Mouse (Mus musculus) neural tube, embryonic 12.5 days (tissue): ENCODE measurements at regions not wholly inside any gene's neighbourhood (a gene's known extent, or its start where the extent isn't known, plus 50 kb on each side); places are given as distances from the start of the nearest gene placed in this dataset.

Source experiments
- ATAC-seq: fragments of 200-750 bp; cut with Nextera tagmentation; 2 replicates; pipeline ENCODE4 v1.8.0; 2017; ENCODE audit warnings: low read depth, mild to moderate bottlenecking, moderate TSS enrichment, moderate library complexity; ENCODE audit not compliant: low FRiP score
- H3K27ac ChIP-seq: fragments of 300-500 bp; sonication (generic); 2 replicates; pipeline ENCODE4 v1.5.1; 2016
- H3K27me3 ChIP-seq: fragments of 300-500 bp; sonication (generic); replicated peaks from 2 replicates; pipeline ENCODE4 v1.6.1; 2016; ENCODE audit warnings: mild to moderate bottlenecking
- H3K36me3 ChIP-seq: fragments of 300-500 bp; sonication (generic); 2 replicates; pipeline ENCODE4 v1.6.1; 2016; ENCODE audit warnings: mild to moderate bottlenecking
- H3K4me1 ChIP-seq: fragments of 300-500 bp; sonication (generic); 2 replicates; pipeline ENCODE4 v1.6.1; 2016
- H3K4me2 ChIP-seq: fragments of 300-500 bp; sonication (generic); replicated peaks from 2 replicates; pipeline ENCODE4 v1.6.1; 2016; ENCODE audit warnings: mild to moderate bottlenecking
- H3K4me3 ChIP-seq: fragments of 300-500 bp; sonication (generic); 2 replicates; pipeline ENCODE4 v1.5.1; 2016
- H3K9ac ChIP-seq: fragments of 300-500 bp; sonication (generic); 2 replicates; pipeline ENCODE4 v1.6.1; 2016; ENCODE audit warnings: mild to moderate bottlenecking
- H3K9me3 ChIP-seq: fragments of 300-500 bp; sonication (generic); 2 replicates; pipeline ENCODE4 v1.6.1; 2016; ENCODE audit warnings: mild to moderate bottlenecking
- WGBS: fragments of 180-500 bp; shearing (Covaris S2); methylation state at CpG from one replicate; pipeline ENCODE4 v1.1.7; 2016; 5-methylcytosine and 5-hydroxymethylcytosine counted together

DNA sequence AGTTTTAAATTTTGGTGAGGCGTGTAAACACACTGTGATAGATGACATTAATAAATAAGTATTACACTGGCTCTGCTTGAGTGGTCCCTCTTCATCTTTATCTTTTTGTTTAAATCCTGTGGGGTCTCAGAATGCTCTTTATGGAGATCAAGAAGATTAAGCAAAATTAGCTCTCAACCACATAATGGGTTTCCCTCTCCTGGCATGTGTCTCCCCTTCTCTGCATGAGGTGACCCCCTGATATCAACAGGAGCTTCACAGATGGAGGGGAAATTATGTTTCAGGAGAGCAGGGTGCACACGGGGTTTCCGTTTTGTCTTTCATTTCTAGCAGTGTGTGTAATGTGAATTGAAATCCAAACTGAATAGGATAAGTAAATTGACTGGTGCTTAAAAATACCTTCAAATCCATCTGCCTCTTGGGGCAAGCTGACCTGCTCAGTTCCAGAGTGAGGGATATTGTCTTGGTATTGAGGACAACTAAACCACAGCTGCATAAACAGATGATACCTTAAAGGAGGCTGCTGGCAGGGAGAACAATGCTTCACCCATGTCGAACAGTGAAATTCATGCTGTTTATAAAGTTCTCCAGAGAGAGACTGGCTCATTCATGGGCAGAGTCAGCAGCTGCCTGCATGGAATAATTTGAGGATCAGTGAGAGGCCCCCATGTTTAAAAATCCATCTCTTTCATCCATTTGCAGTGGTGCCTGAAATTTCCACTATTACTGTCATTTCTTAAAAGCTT, 518.3 kb upstream of the Nr2f1 start:
- no peak overlapping the region for H3K4me2 ChIP-seq
- H3K27me3 ChIP-seq: no peaks in the 10 kb centered on the region

DNA sequence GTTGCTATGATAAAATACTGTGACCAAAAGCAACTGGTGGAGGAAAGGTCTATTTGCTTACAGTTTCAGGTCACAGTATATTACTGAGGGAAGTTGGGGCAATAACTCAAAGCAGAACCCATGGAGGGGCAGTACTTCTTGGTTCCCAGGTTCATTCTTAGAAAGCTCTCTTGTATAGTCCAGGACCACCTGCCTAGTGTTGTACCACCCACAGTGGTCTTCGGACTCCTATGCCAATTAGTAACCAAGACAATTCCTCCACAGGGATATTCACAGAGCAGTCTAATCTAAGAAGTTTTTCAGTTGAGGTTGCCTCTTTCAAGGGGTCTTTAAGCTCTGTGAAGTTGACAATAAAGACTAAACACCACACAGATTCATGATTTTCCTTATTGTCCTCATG, 517.6 kb upstream of the Nr2f1 start:
- no peak overlapping the region for H3K4me3 ChIP-seq
- no peak overlapping the region for H3K9ac ChIP-seq
- WGBS: 66% methylated on average over 1 of the region's 1 CpGs
- H3K27ac ChIP-seq: no peak overlapping the region
- ATAC-seq: no peak
- H3K4me2 ChIP-seq: no peak overlapping the region
- H3K4me1 ChIP-seq: no peaks in the 10 kb centered on the region
- H3K36me3 ChIP-seq: no peaks in the 10 kb centered on the region
- no peaks in the 10 kb centered on the region for H3K9me3 ChIP-seq
- no peaks in the 10 kb centered on the region for H3K27me3 ChIP-seq

More for the DNA sequence above, 518.3 kb upstream of the Nr2f1 start:
- no peaks in the 10 kb centered on the region for H3K36me3 ChIP-seq
- H3K27ac ChIP-seq: no peak overlapping the region
- H3K4me1 ChIP-seq: no peaks in the 10 kb centered on the region
- H3K4me3 ChIP-seq: no peak overlapping the region
- no peaks in the 10 kb centered on the region for H3K9me3 ChIP-seq
- no peak for ATAC-seq
- 61% methylated on average over 4 of the region's 4 CpGs for WGBS
- no peak overlapping the region for H3K9ac ChIP-seq

DNA sequence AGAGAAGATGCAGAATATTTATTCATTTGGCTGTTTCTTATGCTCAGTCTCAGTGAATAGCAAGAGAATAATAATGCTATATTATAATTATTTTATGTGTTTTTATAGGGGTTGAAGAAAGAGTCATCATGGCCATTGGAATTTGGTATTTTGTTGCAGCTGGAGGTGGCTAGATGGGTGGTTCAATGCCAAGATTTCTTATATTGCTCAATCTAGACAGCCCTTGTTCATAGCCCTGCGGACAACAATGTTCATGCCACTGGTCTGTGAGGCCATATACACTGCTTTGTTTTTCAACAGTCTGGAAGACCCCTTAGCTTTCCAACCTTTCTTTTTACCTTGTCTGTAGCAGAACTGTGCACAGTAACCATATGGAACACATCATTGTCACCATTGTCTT, 505.1 kb upstream of the Nr2f1 start:
- no peaks in the 10 kb centered on the region for H3K4me1 ChIP-seq
- no peaks in the 10 kb centered on the region for H3K9me3 ChIP-seq
- no peaks in the 10 kb centered on the region for H3K27me3 ChIP-seq
- H3K27ac ChIP-seq: no peak overlapping the region
- no peak overlapping the region for H3K4me3 ChIP-seq
- WGBS: 97% methylated on average over 1 of the region's 1 CpGs
- H3K36me3 ChIP-seq: no peaks in the 10 kb centered on the region
- ATAC-seq: no peak
- no peak overlapping the region for H3K4me2 ChIP-seq
- no peak overlapping the region for H3K9ac ChIP-seq

DNA sequence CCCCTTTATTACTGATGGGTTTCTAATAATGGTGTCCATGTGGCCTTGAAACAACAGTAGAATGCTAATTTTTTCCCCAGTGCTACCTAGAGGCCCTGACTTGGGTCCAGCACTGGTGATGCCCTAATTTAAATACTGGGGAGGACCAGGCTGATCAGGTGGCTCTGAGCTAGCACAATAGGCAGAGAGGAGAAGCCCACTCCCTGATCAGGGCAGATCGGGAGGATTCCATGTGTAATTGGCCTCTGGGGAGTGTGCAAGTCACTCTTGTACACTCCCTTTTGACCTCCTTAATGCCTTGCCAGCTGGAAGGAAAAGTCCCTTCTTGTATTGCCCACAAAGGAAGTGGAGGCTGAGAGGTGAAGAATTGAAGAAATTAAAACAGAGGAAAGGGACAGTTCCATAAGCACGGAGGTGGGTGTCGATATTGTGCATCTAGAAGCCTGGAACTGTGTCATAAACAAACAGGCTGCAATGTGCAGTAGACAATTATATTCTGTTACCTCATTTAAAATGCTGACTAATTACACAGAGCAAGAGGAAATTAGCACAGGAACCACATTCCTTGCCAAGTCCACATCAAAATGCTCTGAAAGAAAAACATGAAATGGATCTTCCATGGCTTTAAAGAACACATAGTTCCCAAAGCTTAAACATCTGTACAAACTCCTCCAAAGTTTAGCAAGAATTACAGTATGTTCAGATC, 498.4 kb upstream of the Nr2f1 start:
- no peak overlapping the region for H3K27ac ChIP-seq

DNA sequence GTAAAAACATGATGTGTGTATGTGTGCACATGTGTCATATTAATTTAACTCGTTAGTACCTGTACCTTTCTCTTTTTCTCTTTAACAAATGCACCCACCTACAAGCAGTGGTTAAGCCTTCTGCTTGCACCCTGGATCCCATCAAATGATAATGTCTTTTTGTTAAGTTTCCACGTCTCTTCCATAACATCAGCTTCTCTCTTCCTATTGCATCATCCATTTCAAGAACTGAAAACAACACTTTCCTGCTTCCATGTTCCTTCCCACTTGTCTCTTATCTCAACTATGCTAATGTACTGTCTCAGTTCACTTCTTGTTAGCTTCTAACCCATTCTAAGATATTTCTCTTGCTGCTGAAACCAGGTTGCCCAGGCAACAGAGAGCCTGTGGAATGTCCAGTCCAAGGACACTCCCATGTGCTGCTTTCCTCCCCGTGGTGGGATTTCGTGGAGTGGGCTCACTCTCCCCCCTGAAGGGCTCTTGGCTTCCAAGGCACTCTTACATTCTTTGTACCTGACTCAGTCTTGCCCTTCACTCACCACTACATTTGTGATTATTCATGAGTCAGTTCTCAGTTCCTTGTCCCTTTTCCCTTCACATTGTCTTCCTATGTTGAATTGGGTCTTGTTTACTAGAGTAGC, 479.8 kb upstream of the Nr2f1 start:
- ATAC-seq: no peak
- Histone ChIP-seq H3K4me1 (no peaks in the 10 kb centered on the region), H3K9me3 (no peaks in the 10 kb centered on the region), H3K4me2 (no peak overlapping the region), H3K9ac (no peak overlapping the region), H3K27me3 (no peaks in the 10 kb centered on the region), H3K27ac (no peak overlapping the region), H3K4me3 (no peak overlapping the region), H3K36me3 (no peaks in the 10 kb centered on the region)
- 42% methylated on average over 4 of the region's 4 CpGs for WGBS

More for the DNA sequence above, 498.4 kb upstream of the Nr2f1 start:
- H3K9ac ChIP-seq: no peak overlapping the region
- ATAC-seq: peak; percentile 53
- H3K36me3 ChIP-seq: no peaks in the 10 kb centered on the region
- 49% methylated on average over 3 of the region's 3 CpGs for WGBS
- no peaks in the 10 kb centered on the region for H3K9me3 ChIP-seq
- no peaks in the 10 kb centered on the region for H3K27me3 ChIP-seq
- H3K4me1 ChIP-seq: 0 out of 2 replicates have a peak, but pooled peaks cover 4% of the 10 kb centered on the region
- H3K4me2 ChIP-seq: no peak overlapping the region
- H3K4me3 ChIP-seq: no peak overlapping the region

DNA sequence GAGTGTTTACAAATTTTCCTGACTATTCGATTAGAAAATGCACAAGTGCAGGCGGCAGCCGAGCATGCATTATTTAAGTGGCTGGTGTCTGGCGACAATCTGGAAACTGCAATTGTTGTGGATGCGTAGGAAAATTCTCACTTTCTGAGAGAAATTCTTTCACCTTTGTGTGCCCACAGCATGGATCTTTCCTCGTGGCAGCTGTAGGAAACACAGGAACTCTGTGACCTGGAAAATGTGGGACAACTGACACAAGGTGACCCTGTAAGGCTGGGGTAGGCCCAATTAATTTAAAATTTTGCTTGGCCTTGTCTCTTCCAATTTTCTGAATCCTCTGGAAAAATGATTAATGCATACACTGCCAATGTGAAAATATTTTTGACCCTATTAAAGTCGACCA, 478.7 kb upstream of the Nr2f1 start:
- Histone ChIP-seq H3K27me3 (no peaks in the 10 kb centered on the region), H3K4me1 (no peaks in the 10 kb centered on the region), H3K9ac (no peak overlapping the region), H3K27ac (no peak overlapping the region), H3K4me3 (no peak overlapping the region), H3K9me3 (no peaks in the 10 kb centered on the region), H3K4me2 (no peak overlapping the region), H3K36me3 (no peaks in the 10 kb centered on the region)
- no peak for ATAC-seq
- WGBS: 42% methylated on average over 7 of the region's 7 CpGs

DNA sequence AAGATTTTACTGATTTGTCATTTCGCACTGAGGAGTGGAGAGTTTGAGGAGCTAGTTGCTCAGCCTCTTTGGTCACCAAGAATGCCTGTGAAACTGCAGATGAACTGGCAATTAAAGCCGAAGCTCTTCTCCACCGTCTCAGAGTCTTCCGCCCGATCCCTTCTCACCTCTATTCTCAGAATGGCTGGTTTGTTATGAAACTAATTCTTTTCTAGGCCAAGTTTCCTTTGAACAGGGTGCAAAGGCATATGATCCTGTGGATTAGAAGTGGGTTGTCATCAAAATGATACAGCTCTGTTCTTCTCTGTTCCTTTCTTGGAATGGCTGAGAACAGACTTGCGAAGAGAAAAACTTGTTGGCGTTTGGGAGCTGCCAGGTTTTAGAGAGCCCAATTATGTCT, 458.7 kb upstream of the Nr2f1 start:
- no peak overlapping the region for H3K4me3 ChIP-seq
- no peak for ATAC-seq
- H3K4me1 ChIP-seq: no peaks in the 10 kb centered on the region
- 92% methylated on average over 7 of the region's 7 CpGs for WGBS
- no peak overlapping the region for H3K9ac ChIP-seq
- no peaks in the 10 kb centered on the region for H3K27me3 ChIP-seq
- H3K36me3 ChIP-seq: no peaks in the 10 kb centered on the region
- no peak overlapping the region for H3K27ac ChIP-seq
- H3K9me3 ChIP-seq: no peaks in the 10 kb centered on the region
- H3K4me2 ChIP-seq: no peak overlapping the region

DNA sequence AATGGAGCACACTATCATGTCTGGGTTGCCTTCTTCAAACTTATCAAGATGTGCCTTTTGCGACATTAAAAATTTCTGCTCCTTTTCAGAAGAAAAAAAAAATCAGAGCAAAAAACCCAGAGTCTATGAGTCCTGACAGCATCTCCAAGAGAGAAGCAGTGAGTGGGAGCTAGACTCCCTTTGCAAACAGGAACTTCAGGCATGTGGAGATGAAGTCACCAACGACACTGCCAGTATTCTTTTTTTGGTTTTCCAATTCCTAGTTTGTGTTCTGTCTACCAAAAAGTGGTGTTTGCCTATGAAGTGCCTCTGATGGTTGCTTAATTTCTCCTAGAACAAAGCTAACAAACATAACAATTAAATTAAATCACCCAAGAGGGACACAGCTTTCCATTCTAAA, 457.2 kb upstream of the Nr2f1 start:
- ATAC-seq: no peak
- no peak overlapping the region for H3K4me3 ChIP-seq
- no peak overlapping the region for H3K9ac ChIP-seq
- H3K4me2 ChIP-seq: no peak overlapping the region
- no peak overlapping the region for H3K27ac ChIP-seq
- H3K36me3 ChIP-seq: no peaks in the 10 kb centered on the region
- H3K27me3 ChIP-seq: no peaks in the 10 kb centered on the region
- 94% methylated on average over 2 of the region's 2 CpGs for whole genome bisulfite sequencing
- no peaks in the 10 kb centered on the region for H3K9me3 ChIP-seq
- H3K4me1 ChIP-seq: no peaks in the 10 kb centered on the region

DNA sequence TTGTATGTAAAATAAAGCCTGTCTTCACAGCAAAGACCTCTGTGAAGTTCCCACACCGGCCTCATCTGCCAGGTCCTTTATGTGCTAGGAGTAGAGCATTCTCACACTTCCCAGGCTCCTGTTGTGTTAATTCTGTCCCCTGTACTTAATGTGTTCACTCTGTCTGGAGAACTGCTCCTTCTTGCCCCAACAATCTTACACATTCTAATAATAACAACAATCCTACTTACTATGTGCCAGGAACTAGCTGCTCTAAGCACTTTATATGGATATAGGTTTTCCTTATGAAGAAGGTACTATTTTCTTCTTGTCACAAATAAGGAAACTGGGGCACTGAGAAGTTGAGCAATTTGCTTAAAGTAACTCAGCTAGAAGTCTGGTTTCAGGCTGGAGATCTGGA, 456.6 kb upstream of the Nr2f1 start:
- Histone ChIP-seq H3K4me2 (no peak overlapping the region), H3K4me1 (no peaks in the 10 kb centered on the region), H3K27ac (no peak overlapping the region), H3K36me3 (no peaks in the 10 kb centered on the region), H3K4me3 (no peak overlapping the region), H3K27me3 (no peaks in the 10 kb centered on the region), H3K9ac (no peak overlapping the region), H3K9me3 (no peaks in the 10 kb centered on the region)
- ATAC-seq: no peak
- WGBS: 78% methylated on average over 1 of the region's 1 CpGs

DNA sequence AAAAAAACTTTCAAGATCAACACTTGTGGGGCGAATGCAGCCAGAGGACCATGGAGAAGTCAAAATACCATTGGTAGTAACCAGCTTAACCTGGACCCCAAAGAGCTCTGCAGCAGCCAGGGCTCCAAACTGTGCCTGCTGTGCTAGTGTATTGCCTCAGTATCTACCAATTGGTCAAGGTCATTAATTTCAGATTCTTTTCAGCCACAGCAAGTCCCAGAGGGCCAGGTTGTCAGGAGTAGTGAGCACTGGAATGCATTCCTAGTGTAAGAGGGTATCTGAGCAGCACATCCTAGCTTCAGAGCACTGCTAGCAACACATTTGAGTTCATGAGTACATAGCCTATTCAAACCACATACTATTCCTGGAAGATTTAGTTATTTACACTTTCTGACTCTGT, 451.3 kb upstream of the Nr2f1 start:
- Histone ChIP-seq H3K4me3 (no peak overlapping the region), H3K4me1 (0 out of 2 replicates have a peak, but pooled peaks cover 4% of the 10 kb centered on the region), H3K27me3 (no peaks in the 10 kb centered on the region), H3K27ac (no peak overlapping the region), H3K9ac (no peak overlapping the region), H3K9me3 (no peaks in the 10 kb centered on the region), H3K36me3 (no peaks in the 10 kb centered on the region), H3K4me2 (no peak overlapping the region)
- peak; percentile 66 for ATAC-seq
- 37% methylated on average over 1 of the region's 1 CpGs for WGBS

DNA sequence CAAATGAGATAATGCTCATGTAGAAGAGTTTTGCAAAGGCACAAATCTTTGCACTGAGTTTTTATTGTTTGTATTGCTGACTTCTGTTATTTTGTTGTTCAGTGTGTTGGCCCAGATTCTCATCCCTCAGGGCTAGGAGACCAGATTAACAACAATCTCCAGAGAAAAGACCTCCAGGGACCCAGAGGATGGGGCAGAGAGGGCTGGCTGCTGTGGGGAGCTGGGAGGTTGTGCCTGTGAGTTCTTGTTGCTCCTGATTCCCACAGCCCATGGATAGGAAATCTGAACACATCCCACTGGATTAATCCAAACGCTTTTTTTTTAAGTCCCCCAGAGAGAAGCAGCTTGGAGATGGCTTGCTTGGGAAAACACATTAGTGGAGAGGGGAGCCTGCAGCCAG, 445.0 kb upstream of the Nr2f1 start:
- WGBS: 40% methylated on average over 1 of the region's 1 CpGs
- no peak for ATAC-seq
- H3K9ac ChIP-seq: no peak overlapping the region
- no peak overlapping the region for H3K4me3 ChIP-seq
- H3K27ac ChIP-seq: no peak overlapping the region
- H3K4me2 ChIP-seq: no peak overlapping the region
- no peaks in the 10 kb centered on the region for H3K36me3 ChIP-seq
- peaks cover 3% of the 10 kb centered on the region; the same call in 1 of the 2 replicates for H3K4me1 ChIP-seq
- H3K27me3 ChIP-seq: no peaks in the 10 kb centered on the region
- H3K9me3 ChIP-seq: no peaks in the 10 kb centered on the region

DNA sequence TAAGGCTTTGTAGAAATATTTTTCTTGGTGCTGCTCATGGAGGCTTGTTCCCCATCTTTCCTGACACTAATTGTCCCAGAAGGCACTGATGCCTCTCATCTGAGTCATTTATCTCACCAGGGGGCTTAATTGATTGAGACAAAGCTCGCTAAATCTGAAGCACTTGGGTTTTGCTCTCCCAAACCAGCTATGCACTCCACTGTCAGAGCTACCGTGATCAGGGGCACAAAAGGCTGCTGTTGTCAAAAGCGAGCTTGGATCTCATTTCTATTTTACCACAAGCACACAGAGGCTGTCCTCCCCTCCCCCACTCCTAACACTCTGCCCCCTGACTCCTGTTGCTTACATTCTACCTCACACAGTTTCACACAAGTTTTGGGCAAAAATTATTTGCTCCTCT, 443.5 kb upstream of the Nr2f1 start:
- H3K27ac ChIP-seq: no peak overlapping the region
- 0 out of 2 replicates have a peak, but pooled peaks have one; percentile 41 for ATAC-seq

More for the DNA sequence above, 443.5 kb upstream of the Nr2f1 start:
- no peak overlapping the region for H3K9ac ChIP-seq
- H3K36me3 ChIP-seq: no peaks in the 10 kb centered on the region
- H3K4me3 ChIP-seq: no peak overlapping the region
- no peaks in the 10 kb centered on the region for H3K9me3 ChIP-seq
- whole genome bisulfite sequencing: 1% methylated on average over 3 of the region's 3 CpGs
- no peak overlapping the region for H3K4me2 ChIP-seq
- H3K4me1 ChIP-seq: peaks cover 3% of the 10 kb centered on the region; the same call in 1 of the 2 replicates
- H3K27me3 ChIP-seq: no peaks in the 10 kb centered on the region
